In genomic region chr4:135352326-135353065, GRCm38 (mm10) we compare ENCODE assay signal across 8 mouse cellular contexts. TPM values are rescaled to one million over a fixed set of nuclear protein-coding genes. Genes with fewer than 3 reads are reported as not detected.
A peak's percentile ranks its signal among the peaks of the same experiment; 100 is the strongest.
DNase-seq lines count a peak whose midpoint lies in the region; ATAC-seq and TF ChIP-seq lines count a peak whose summit lies in the region.

No protein-coding gene starts in this region.

- no peaks in the 10 kb centered on the region for H3K27me3 ChIP-seq in kidney, adult 2 months (replicated peaks; ENCODE audit: control insufficient read depth, insufficient read depth, low read length)
- H3K27me3 ChIP-seq in erythroblast, embryonic 14.5 days (ENCODE audit: control insufficient read depth): peaks cover 3% of the 10 kb centered on the region; the same call in 1 of the 2 replicates
- H3K27me3 ChIP-seq in intestine, postnatal 0 days (replicated peaks; ENCODE audit: control insufficient read depth, insufficient read depth, low read length): no peaks in the 10 kb centered on the region

- H3K4me1 ChIP-seq in kidney, adult 2 months (ENCODE audit: control insufficient read depth, insufficient read depth, low read length): peaks cover 20% of the 10 kb centered on the region
- H3K4me1 ChIP-seq in erythroblast, embryonic 14.5 days (ENCODE audit: control insufficient read depth): peaks cover 57% of the 10 kb centered on the region
- peaks cover 8% of the 10 kb centered on the region; the same call in 1 of the 2 replicates for H3K4me1 ChIP-seq in intestine, postnatal 0 days (replicated peaks; ENCODE audit: control insufficient read depth, insufficient read depth, low read length)

- no peaks in the 10 kb centered on the region for H3K36me3 ChIP-seq in kidney, adult 2 months (ENCODE audit: control insufficient read depth, insufficient read depth, low read length)
- H3K36me3 ChIP-seq in erythroblast, embryonic 14.5 days (ENCODE audit: control insufficient read depth): peaks cover 40% of the 10 kb centered on the region
- 0 out of 2 replicates have a peak, but pooled peaks cover 3% of the 10 kb centered on the region for H3K36me3 ChIP-seq in intestine, postnatal 0 days (ENCODE audit: control insufficient read depth, insufficient read depth)

- under 1% methylated on average over 66 of the region's 67 CpGs for WGBS in kidney, adult 2 months
- under 1% methylated on average over 67 of the region's 67 CpGs for WGBS in intestine, postnatal 0 days

- H3K9me3 ChIP-seq in erythroblast, embryonic 14.5 days (ENCODE audit: control insufficient read depth, low read length): no peaks in the 10 kb centered on the region
- H3K9me3 ChIP-seq in intestine, postnatal 0 days (ENCODE audit: control insufficient read depth): no peaks in the 10 kb centered on the region

- H3K4me2 ChIP-seq in intestine, postnatal 0 days (replicated peaks; ENCODE audit: low read depth): peak overlapping the region; percentile 76

- ATAC-seq in intestine, postnatal 0 days: peak; percentile 35

- DNase-seq in kidney, adult 2 months: peak; percentile 45
- no peak for DNase-seq in kidney, adult 11 months
- peak; percentile 43 for DNase-seq in NIH3T3 (ENCODE audit: low read depth)
- DNase-seq in lung, postnatal 36 days: peak; percentile 26
- DNase-seq in spleen, postnatal 36 days (ENCODE audit: low spot score in 2 of 2): peak; percentile 19 to 46
- DNase-seq in urinary bladder, postnatal 4 days (ENCODE audit: low spot score in 2 of 2): no peak

- peak overlapping the region; percentile 90 for H3K9ac ChIP-seq in intestine, postnatal 0 days (ENCODE audit: low read depth, low read length)

- no peak for TF ChIP-seq CTCF in kidney, adult 2 months (conservative IDR thresholded peaks at IDR 0.05; ENCODE audit: insufficient read depth, insufficient read length, low read depth, low read length)
- no peak for TF ChIP-seq CTCF in intestine, postnatal 0 days (IDR thresholded peaks at IDR 0.05; ENCODE audit: low read depth)

- H3K27ac ChIP-seq in kidney, adult 2 months (ENCODE audit: insufficient read depth, low read depth, low read length): peak overlapping the region; percentile 89
- H3K27ac ChIP-seq in intestine, postnatal 0 days (ENCODE audit: low read depth, low read length): peak overlapping the region; percentile 89

- no peak for TF ChIP-seq POLR2A in kidney, adult 2 months (IDR thresholded peaks at IDR 0.05; ENCODE audit: low read depth, low read length)

- H3K4me3 ChIP-seq in kidney, adult 2 months (ENCODE audit: insufficient read depth, low read depth, low read length): peak overlapping the region; percentile 79
- H3K4me3 ChIP-seq in erythroblast, embryonic 14.5 days (replicated peaks): peak overlapping the region; percentile 99
- H3K4me3 ChIP-seq in intestine, postnatal 0 days (ENCODE audit: low read depth, low read length): peak overlapping the region; percentile 78

RNA-seq across cellular contexts. Expression of gene Srrm1, which starts 0.6 kb away (rescaled TPM):
- 17.1 and 21.6 TPM in 2 replicates for polyA plus RNA-seq in kidney, adult 2 months (2012; rRNA removed)
- 52.0 and 52.9 TPM in 2 replicates for polyA plus RNA-seq in erythroblast, embryonic 14.5 days (2012)
- 113 and 126 TPM in 2 replicates for polyA plus RNA-seq in intestine, postnatal 0 days (2015; fragmentation: Nextera tagmentation; extraction: Ambion mirVana)

RNA-seq across cellular contexts. Expression of gene Ncmap, which starts 45.5 kb away (rescaled TPM):
- 0.75 and 0.88 TPM in 2 replicates for polyA plus RNA-seq in kidney, adult 2 months (2012; rRNA removed)
- polyA plus RNA-seq in erythroblast, embryonic 14.5 days (2012): not detected in 2 replicates
- 2.5 and 2.6 TPM in 2 replicates for polyA plus RNA-seq in intestine, postnatal 0 days (2015; fragmentation: Nextera tagmentation; extraction: Ambion mirVana)

Comparison
In these comparisons a context has a peak if more than half of its experiments do, and no peak if none do; other contexts are left out.
1. DNase-seq: peak in kidney, adult 2 months (single experiment), NIH3T3 (single experiment), lung, postnatal 36 days (single experiment) and spleen, postnatal 36 days (2 of 2); none in kidney, adult 11 months (single experiment) and urinary bladder, postnatal 4 days (0 of 2).
2. Peak in every context shown above with its lines, with median percentiles within 50 percentile points of each other: H3K4me3 ChIP-seq.